Mouse (Mus musculus) embryonic fibroblast, embryonic 13.5 days (primary cell): ENCODE results near the gene Hao1.

Experiments used
- CTCF ChIP-seq: IDR thresholded peaks from 2 replicates; pipeline ENCODE4 v1.5.1; 2011; ENCODE audit warnings: mild to moderate bottlenecking, control low read depth, low read length, moderate library complexity, borderline replicate concordance; ENCODE audit not compliant: insufficient read depth
- POLR2A ChIP-seq: IDR thresholded peaks from 2 replicates; pipeline ENCODE4 v1.6.1; 2011; ENCODE audit warnings: low read depth, mild to moderate bottlenecking, control low read depth, low read length, moderate library complexity

DNA sequence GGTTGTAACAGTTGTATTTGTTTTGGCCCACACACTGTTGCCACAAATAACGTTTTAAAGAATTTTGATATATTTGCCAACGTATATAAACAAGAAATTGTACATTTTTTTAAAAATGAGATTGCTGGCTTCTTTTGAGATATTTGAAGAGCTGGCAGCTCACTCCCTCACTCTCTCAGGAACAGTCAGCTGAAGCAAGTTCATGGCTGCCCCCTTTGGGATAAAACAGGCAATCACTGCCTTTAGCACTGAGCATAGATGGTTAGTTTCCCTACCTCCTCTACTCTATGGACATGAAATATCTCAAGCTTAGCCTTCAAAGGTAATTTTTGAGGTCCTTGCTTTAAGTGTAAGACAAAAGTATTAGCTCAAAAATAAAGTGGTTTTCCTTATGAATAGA lies 10.7 kb downstream of the Hao1 start:
- TF ChIP-seq POLR2A (no peak), CTCF (no peak)
